Comparison of ENCODE assay signal across 21 mouse cellular contexts in the genomic region with DNA sequence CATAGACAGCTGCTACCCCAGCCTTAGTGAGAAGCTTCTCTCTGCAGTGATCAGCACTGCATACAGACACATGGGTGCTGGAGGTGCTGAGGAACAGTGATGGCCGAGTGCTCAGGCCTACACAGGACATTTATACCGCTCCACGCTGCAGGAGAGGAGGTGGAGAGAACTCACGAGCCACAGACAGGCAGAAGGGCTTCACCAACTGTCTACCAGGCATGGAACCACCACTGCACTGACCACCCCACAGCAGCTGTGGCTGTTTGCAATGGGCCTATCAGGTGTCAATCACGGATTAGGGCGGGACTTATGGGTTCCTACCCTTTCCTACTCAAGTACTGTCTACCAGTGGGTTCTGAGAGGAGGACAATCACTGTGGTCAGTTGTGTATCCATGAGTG. TPM values are rescaled to one million over a fixed set of nuclear protein-coding genes. Genes with fewer than 3 reads are reported as not detected.
"Had no signal": no experiment of that assay in that cellular context is flagged by ENCODE, and none has a peak within 500 bp of the region (broad histone marks: within the 10 kb centered on the region; RNA-seq: fewer than 3 reads in every experiment).

No protein-coding gene starts in this region.

- H3K4me1 ChIP-seq: midbrain, embryonic 10.5 days; midbrain, embryonic 12.5 days; neural tube, embryonic 12.5 days had no signal

- H3K4me2 ChIP-seq: lung, embryonic 14.5 days; midbrain, embryonic 12.5 days; neural tube, embryonic 12.5 days had no signal

- H3K27ac ChIP-seq: midbrain, embryonic 10.5 days; midbrain, embryonic 12.5 days; neural tube, embryonic 12.5 days had no signal

- DNase-seq: lung, adult 18-20 months; lung, embryonic 14.5 days; lung, postnatal 10 days; lung, postnatal 4 days; midbrain, embryonic 14.5 days; right cerebral cortex, postnatal 14 days; spleen, adult 18-20 months; thymus, adult 18-20 months; thymus, postnatal 14 days; thymus, postnatal 36 days had no signal

- H3K27me3 ChIP-seq: midbrain, embryonic 12.5 days; neural tube, embryonic 12.5 days had no signal

- H3K9me3 ChIP-seq: midbrain, embryonic 10.5 days; midbrain, embryonic 12.5 days; neural tube, embryonic 12.5 days had no signal

- H3K9ac ChIP-seq: lung, embryonic 14.5 days; midbrain, embryonic 12.5 days; neural tube, embryonic 12.5 days had no signal

- H3K4me3 ChIP-seq: midbrain, embryonic 10.5 days; midbrain, embryonic 12.5 days; neural tube, embryonic 12.5 days had no signal

- ATAC-seq: midbrain, embryonic 16.5 days had no signal

RNA-seq across cellular contexts. Expression of a gene that starts 10.6 kb away (rescaled TPM):
- polyA plus RNA-seq: liver, embryonic 16.5 days; lung, embryonic 14.5 days; lung, embryonic 16.5 days; midbrain, embryonic 10.5 days; midbrain, embryonic 12.5 days; midbrain, embryonic 14.5 days; midbrain, embryonic 16.5 days; neural tube, embryonic 12.5 days; neural tube, embryonic 14.5 days; small intestine, adult 2 months; stomach, embryonic 14.5 days; stomach, embryonic 16.5 days; thymus, postnatal 0 days had no signal
